Mouse (Mus musculus) myocyte (in vitro differentiated cells): Measurements from ENCODE around the gene Ptpn3. TPM values are rescaled to one million over a fixed set of nuclear protein-coding genes. Genes with fewer than 3 reads are reported as not detected.

Source experiments
- H3K27me3 ChIP-seq: one replicate; pipeline ENCODE4 v1.6.1; 2011; ENCODE audit not compliant: control insufficient read depth, insufficient read depth, insufficient read length
- H3K36me3 ChIP-seq: one replicate; pipeline ENCODE4 v1.6.1; 2011; ENCODE audit not compliant: control insufficient read depth, insufficient read depth
- H3K4me2 ChIP-seq: one replicate; pipeline ENCODE4 v1.6.1; 2011; ENCODE audit warnings: low read depth, control low read depth
- H3K4me3 ChIP-seq: one replicate; pipeline ENCODE4 v1.5.1; 2011; ENCODE audit warnings: mild to moderate bottlenecking, control low read depth, moderate library complexity
- H3K79me2 ChIP-seq: one replicate; pipeline ENCODE4 v1.6.1; 2011; ENCODE audit not compliant: control insufficient read depth, insufficient read depth
- H3ac ChIP-seq: one replicate; pipeline ENCODE4 v1.6.1; 2011; ENCODE audit not compliant: control insufficient read depth, insufficient read length
- CEBPB ChIP-seq: IDR thresholded peaks from 2 replicates; pipeline ENCODE4 v1.6.1; 2011; ENCODE audit warnings: mild to moderate bottlenecking, moderate library complexity; ENCODE audit not compliant: poor library complexity, insufficient read depth, severe bottlenecking
- E2F4 ChIP-seq: IDR thresholded peaks from one replicate; pipeline ENCODE4 v1.6.1; 2011; ENCODE audit warnings: mild to moderate bottlenecking, control low read depth, moderate library complexity; ENCODE audit not compliant: insufficient read depth
- MAX ChIP-seq: IDR thresholded peaks from one replicate; pipeline ENCODE4 v1.6.1; 2011; ENCODE audit warnings: low read depth, mild to moderate bottlenecking, control low read depth
- MYOD1 ChIP-seq, 3 experiments: IDR thresholded peaks; one replicate each; pipeline ENCODE4 v1.6.1; 2011; ENCODE audit warnings: control low read depth in 2 of 3, low read depth in 2 of 3, mild to moderate bottlenecking in 2 of 3, moderate library complexity in 1 of 3; ENCODE audit not compliant: insufficient read length in 2 of 3, control insufficient read depth in 1 of 3
- MYOG ChIP-seq, 3 experiments: IDR thresholded peaks; one replicate each; pipeline ENCODE4 v1.6.1; 2011; ENCODE audit warnings: control low read depth in 2 of 3, low read depth in 2 of 3, mild to moderate bottlenecking in 2 of 3; ENCODE audit not compliant: insufficient read length in 2 of 3, control insufficient read depth in 1 of 3, insufficient read depth in 1 of 3
- POLR2A ChIP-seq: IDR thresholded peaks from one replicate; pipeline ENCODE4 v1.6.1; 2011; ENCODE audit warnings: low read depth, mild to moderate bottlenecking, control low read depth, moderate library complexity; ENCODE audit not compliant: insufficient read length
- POLR2AphosphoS2 ChIP-seq: IDR thresholded peaks from one replicate; pipeline ENCODE4 v1.6.1; 2011; ENCODE audit warnings: low read depth, control low read depth; ENCODE audit not compliant: insufficient read length
- REST ChIP-seq: IDR thresholded peaks from one replicate; pipeline ENCODE4 v1.6.1; 2011; ENCODE audit warnings: mild to moderate bottlenecking, control low read depth, moderate library complexity; ENCODE audit not compliant: insufficient read depth, insufficient read length
- SRF ChIP-seq: IDR thresholded peaks from one replicate; pipeline ENCODE4 v1.6.1; 2011; ENCODE audit warnings: low read depth; ENCODE audit not compliant: control insufficient read depth, insufficient read length
- TCF12 ChIP-seq: IDR thresholded peaks from one replicate; pipeline ENCODE4 v1.6.1; 2011; ENCODE audit warnings: mild to moderate bottlenecking, control low read depth; ENCODE audit not compliant: poor library complexity, insufficient read depth, severe bottlenecking
- TCF3 ChIP-seq: IDR thresholded peaks from one replicate; pipeline ENCODE4 v1.6.1; 2011; ENCODE audit warnings: low read depth, control low read depth; ENCODE audit not compliant: insufficient read length
- USF1 ChIP-seq: IDR thresholded peaks from one replicate; pipeline ENCODE4 v1.6.1; 2011; ENCODE audit warnings: low read depth, mild to moderate bottlenecking, control low read depth, moderate library complexity
- polyA plus RNA-seq: library from polyadenylated mRNA; unstranded; fragments of >200 nt; fragmentation: generic; extraction: Trizol; gene quantifications from one replicate; pipeline ENCODE4 v1.2.1, GENCODE M21; 2012; ENCODE audit warnings: missing spikeins

Ptpn3 gene
- polyA plus RNA-seq, 1 experiment = 3.1 TPM

GRCm38 (mm10) chr4:57191543-57192283 is 109.9 kb downstream of the Ptpn3 start:
- H3K4me2 ChIP-seq = no peak overlapping the region

GRCm38 (mm10) chr4:57189881-57190280 is 111.8 kb downstream of the Ptpn3 start:
- H3ac ChIP-seq = no peak overlapping the region

More at GRCm38 (mm10) chr4:57191543-57192283, 109.9 kb downstream of the Ptpn3 start:
- no peak overlapping the region for H3ac ChIP-seq
- H3K4me3 ChIP-seq = no peak overlapping the region
- no peak for TF ChIP-seq CEBPB
- H3K36me3 ChIP-seq = no peaks in the 10 kb centered on the region
- H3K27me3 ChIP-seq = no peaks in the 10 kb centered on the region
- H3K79me2 ChIP-seq = no peaks in the 10 kb centered on the region

GRCm38 (mm10) chr4:57186035-57186434 is 115.6 kb downstream of the Ptpn3 start:
- no peak for TF ChIP-seq E2F4
- TF ChIP-seq CEBPB = no peak
- no peak for TF ChIP-seq SRF
- no peak for TF ChIP-seq TCF3
- TF ChIP-seq TCF12 = no peak
- no peak for TF ChIP-seq MYOG (IDR thresholded peaks at IDR 0.05; ENCODE audit: control insufficient read depth in 1 of 3, insufficient read depth in 1 of 3, insufficient read length in 2 of 3, low read depth in 2 of 3)
- no peak for TF ChIP-seq MAX
- no peak for TF ChIP-seq USF1
- Histone ChIP-seq H3ac (no peak overlapping the region), H3K27me3 (no peaks in the 10 kb centered on the region), H3K4me2 (no peak overlapping the region), H3K36me3 (no peaks in the 10 kb centered on the region), H3K4me3 (no peak overlapping the region), H3K79me2 (no peaks in the 10 kb centered on the region)

More at GRCm38 (mm10) chr4:57189881-57190280, 111.8 kb downstream of the Ptpn3 start:
- Histone ChIP-seq H3K79me2 (no peaks in the 10 kb centered on the region), H3K4me2 (no peak overlapping the region), H3K36me3 (no peaks in the 10 kb centered on the region), H3K27me3 (no peaks in the 10 kb centered on the region), H3K4me3 (no peak overlapping the region)
- TF ChIP-seq TCF3 = no peak
- no peak for TF ChIP-seq POLR2A
- no peak for TF ChIP-seq E2F4
- TF ChIP-seq MAX = no peak
- TF ChIP-seq USF1 = no peak
- no peak for TF ChIP-seq REST
- TF ChIP-seq TCF12 = no peak
- no peak for TF ChIP-seq MYOD1 (IDR thresholded peaks at IDR 0.05; ENCODE audit: control insufficient read depth in 1 of 3, insufficient read length in 2 of 3, low read depth in 2 of 3)
- TF ChIP-seq CEBPB = no peak
- no peak for TF ChIP-seq MYOG (IDR thresholded peaks at IDR 0.05; ENCODE audit: control insufficient read depth in 1 of 3, insufficient read depth in 1 of 3, insufficient read length in 2 of 3, low read depth in 2 of 3)
- no peak for TF ChIP-seq SRF
- no peak for TF ChIP-seq POLR2AphosphoS2

- Histone ChIP-seq H3K36me3 (no peaks in the 10 kb centered on the region), H3K4me2 (no peak overlapping the region), H3K4me3 (no peak overlapping the region), H3K27me3 (no peaks in the 10 kb centered on the region), H3K79me2 (no peaks in the 10 kb centered on the region), H3ac (no peak overlapping the region)
- TF ChIP-seq MYOD1 (IDR thresholded peaks at IDR 0.05; ENCODE audit: control insufficient read depth in 1 of 3, insufficient read length in 2 of 3, low read depth in 2 of 3) = no peak
- TF ChIP-seq CEBPB = no peak
- no peak for TF ChIP-seq USF1
- no peak for TF ChIP-seq REST
- TF ChIP-seq POLR2A = no peak
- TF ChIP-seq POLR2AphosphoS2 = no peak
- TF ChIP-seq TCF12 = no peak
- no peak for TF ChIP-seq MAX
- no peak for TF ChIP-seq TCF3
- no peak for TF ChIP-seq SRF
- TF ChIP-seq E2F4 = no peak
- no peak for TF ChIP-seq MYOG (IDR thresholded peaks at IDR 0.05; ENCODE audit: control insufficient read depth in 1 of 3, insufficient read depth in 1 of 3, insufficient read length in 2 of 3, low read depth in 2 of 3)
Measured at GRCm38 (mm10) chr4:57185462-57185861, 116.2 kb downstream of the Ptpn3 start.

GRCm38 (mm10) chr4:57183493-57183892 is 118.1 kb downstream of the Ptpn3 start:
- Histone ChIP-seq H3ac (no peak overlapping the region), H3K4me2 (peak overlapping the region; percentile 24), H3K79me2 (no peaks in the 10 kb centered on the region), H3K4me3 (no peak overlapping the region), H3K36me3 (no peaks in the 10 kb centered on the region), H3K27me3 (no peaks in the 10 kb centered on the region)
- TF ChIP-seq TCF12 (peak; percentile 64), TCF3 (peak; percentile 24), MYOD1 (IDR thresholded peaks at IDR 0.05; ENCODE audit: control insufficient read depth in 1 of 3, insufficient read length in 2 of 3, low read depth in 2 of 3) (peak; percentile 62 to 98 (median 97)), CEBPB (peak; percentile 40; the same call in 1 of the 2 replicates), REST (no peak), E2F4 (no peak), MAX (no peak), USF1 (no peak), SRF (no peak), POLR2AphosphoS2 (no peak), MYOG (IDR thresholded peaks at IDR 0.05; ENCODE audit: control insufficient read depth in 1 of 3, insufficient read depth in 1 of 3, insufficient read length in 2 of 3, low read depth in 2 of 3) (peak; percentile 63 to 94 (median 81)), POLR2A (no peak)
